Mouse (Mus musculus): ENCODE measurements around the gene Shank2.
A peak's percentile ranks its signal among the peaks of the same experiment; 100 is the strongest.

The Shank2 gene

DNA sequence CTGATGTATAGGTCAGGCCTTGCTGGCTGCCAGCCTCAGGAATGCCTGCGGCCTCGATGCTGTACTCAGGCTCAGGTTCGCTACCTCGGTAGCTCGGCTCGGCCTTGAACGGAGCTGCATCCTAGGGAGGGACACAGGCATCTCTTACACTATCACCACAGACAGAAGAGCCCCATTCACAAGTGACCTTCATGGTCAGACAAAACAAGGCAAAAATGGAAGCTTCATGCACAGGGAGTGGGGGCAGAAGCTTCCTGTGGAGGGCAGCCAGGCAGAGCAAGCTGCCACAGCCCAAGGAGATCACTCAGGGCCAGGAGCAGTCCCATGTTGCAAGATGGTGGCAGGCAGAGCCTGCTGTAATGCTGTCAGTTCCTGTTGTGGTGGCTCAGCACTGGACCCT lies 437.1 kb downstream of the Shank2 start:
- no peak for DNase-seq

- no peak for DNase-seq
These were observed 439.7 kb downstream of the Shank2 start for GRCm38 (mm10) chr7:144441466-144441865.

DNA sequence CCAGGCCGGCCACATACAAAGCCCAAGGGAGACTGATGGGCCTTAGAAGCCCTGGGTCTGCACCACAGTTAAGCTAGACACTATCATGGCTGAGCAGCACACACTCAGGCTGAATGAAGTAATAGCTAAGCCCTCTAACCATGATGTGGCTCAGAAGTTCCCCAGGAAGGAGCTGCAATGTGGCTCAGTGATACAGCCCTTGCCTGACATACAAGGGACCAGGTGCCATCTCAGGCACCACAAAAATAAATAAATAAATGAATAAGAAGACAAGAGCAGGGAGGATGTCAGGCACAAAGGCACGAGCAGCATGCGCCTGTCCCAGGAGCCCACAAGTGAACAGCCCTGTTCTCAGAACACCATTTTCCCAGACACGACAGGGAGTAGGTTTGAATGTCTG lies 440.2 kb downstream of the Shank2 start:
- no peak for DNase-seq

DNA sequence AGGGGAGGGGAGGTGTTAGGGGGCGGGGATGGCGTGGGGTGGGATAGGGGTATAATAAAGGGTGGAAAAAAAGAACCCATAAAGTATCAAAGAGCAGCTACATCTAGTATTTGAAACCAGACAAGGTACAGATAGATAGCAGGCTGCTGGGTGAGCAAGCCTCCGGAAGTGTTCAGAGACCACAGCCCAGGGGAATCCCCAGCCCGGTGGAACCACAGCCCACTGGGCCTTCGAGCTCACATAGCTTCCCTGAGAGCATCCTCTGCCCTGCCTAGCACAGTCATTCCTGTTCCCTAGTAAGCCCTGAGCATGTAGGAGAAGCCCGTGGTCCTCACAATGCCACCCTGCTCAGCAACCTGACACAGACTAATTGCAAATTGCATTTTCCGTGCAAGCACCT lies 443.1 kb downstream of the Shank2 start:
- DNase-seq: no peak

DNA sequence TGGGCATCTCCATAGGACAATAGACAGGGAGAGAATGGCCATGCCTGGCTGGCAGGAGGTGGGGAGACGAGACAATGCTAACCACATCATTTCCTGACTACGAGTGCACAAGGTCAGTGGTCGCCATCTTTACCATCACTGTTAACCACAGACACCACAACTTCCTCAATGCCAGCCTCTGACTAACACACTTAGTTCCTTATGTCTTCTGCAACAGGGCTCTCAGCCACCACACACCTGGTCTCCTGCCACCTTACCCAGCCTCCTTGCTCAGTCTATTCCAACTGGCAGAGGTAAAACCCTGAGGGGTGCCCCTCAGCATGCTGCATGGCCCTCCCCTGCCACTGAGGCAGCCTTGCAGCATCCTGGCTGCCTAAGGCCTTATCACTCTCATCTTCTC lies 445.4 kb downstream of the Shank2 start:
- no peak for DNase-seq

DNA sequence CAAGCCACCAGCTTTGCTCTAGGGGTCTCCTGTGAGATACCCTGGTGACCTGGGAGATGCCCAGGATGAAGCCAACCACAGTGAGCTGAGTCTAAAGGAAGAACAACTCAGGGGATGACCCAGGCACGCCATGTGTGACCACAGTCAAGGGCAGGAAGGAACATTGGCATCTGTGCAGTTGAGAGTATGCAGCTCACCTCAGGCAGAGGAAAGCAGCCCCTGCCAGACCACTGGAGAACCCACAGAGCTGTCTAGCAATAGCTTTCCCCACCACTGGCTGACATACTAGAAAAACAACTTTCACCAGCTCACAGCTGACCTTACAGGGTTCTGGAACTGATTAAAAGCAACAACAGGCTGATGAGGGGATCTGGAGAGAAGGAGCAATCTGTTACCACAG lies 446.5 kb downstream of the Shank2 start:
- no peak for DNase-seq

- DNase-seq: peak; percentile 40
These were observed 448.2 kb downstream of the Shank2 start for GRCm38 (mm10) chr7:144449637-144450570.

DNA sequence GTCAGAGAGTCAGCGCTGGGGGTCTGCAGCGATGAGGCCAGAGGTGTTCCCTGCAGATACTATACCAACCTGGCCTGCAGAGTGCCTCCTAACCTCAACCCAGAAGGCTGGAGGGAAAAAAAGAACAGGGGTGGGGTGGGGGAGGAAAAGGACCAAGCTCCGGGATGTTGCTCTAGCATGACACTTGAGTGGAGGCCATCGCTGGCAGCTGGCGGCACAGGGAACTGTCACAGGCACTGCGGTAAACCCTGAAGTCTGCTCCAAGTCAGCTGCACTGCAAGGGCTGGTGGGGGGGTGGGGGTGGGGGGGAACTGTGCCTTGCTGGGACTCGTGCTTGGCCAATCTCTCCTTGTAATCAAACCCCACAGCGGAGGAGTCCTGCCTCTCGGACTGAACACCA lies 448.9 kb downstream of the Shank2 start:
- DNase-seq: no peak

GRCm38 (mm10) chr7:144458881-144459280 lies 457.2 kb downstream of the Shank2 start:
- DNase-seq: no peak

DNA sequence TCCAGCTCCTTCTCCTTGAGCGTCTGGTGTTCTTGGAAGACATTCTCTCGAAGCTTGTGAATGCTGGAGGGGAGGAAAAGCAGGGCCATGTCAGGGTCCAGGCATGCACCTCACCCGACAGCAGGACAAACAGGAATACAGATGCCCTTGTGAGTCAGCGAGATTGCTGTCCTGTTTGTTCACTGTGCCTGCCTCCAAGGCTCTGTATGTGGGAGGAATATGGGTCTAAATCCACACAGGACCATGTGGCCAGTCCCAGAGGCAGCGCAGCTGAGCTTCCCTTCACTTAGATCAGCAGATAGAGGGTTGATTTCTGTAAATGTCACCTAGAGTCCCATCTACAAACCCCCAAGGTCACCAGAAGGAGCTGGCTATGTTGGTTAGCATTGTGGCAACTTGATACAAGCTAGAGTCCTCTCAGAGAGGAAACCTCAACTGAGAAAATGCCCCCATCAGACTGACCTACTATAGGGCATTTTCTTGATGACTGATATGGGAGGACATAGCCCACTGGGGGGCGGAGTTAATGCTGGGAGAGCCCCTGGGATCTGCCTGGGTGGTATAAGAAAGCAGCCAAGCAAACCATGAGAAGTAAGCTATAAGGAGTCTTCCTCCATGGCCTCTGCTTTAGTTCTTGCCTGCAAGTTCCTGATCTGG lies 459.6 kb downstream of the Shank2 start:
- no peak for DNase-seq

DNA sequence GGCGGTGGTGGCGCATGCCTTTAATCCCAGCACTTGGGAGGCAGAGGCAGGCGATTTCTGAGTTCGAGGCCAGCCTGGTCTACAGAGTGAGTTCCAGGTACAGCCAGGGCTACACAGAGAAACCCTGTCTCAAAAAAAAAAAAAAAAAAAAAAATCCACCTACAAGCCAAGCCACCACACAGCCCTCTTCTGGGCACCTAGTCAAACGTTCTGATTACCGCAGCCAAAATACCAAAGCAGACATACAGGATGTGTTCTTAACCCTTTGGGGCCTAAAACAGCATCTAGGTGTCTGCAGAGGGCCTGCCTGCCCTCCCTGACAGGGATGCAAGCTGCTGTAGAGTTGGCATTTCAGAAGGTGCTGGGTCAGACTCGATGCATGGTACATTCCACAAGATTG lies 460.8 kb downstream of the Shank2 start:
- no peak for DNase-seq

- DNase-seq: no peak
These were observed 467.0 kb downstream of the Shank2 start for GRCm38 (mm10) chr7:144468741-144469140.

- DNase-seq: peak; percentile 15
These were observed 467.5 kb downstream of the Shank2 start for GRCm38 (mm10) chr7:144469181-144469641.

DNA sequence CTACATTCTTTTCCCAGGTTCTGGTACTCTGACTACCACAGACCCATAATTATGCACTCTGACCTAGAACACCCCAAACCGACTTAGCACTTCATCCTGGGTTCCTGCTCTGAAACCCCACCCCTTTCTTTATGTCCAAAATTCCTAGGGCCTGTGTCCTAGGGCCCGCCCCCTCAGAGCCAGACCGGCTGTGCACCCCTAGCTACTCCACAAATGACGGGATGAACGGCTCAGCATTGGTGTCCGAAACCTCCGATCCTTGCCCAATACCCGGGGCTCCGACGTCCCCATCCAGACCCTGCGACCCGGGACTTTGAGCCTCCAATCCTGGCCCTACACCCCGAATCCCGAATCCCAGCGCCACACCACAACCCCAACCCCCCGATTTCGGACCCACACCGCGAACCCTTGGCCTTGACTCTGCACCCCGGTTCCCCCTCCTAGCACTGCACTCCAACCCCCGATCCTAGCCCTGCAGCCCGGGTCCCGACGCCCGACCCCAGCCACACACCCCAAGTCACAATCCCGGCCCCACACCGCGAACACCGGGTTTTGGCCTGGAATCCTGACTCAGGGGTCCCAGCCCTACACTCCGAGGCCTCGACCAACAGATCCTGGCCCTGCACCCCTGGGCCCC lies 468.3 kb downstream of the Shank2 start:
- DNase-seq: peak; percentile 23

- DNase-seq: peak; percentile 94
These were observed 468.9 kb downstream of the Shank2 start, which contains the start of gene Cttn for GRCm38 (mm10) chr7:144470545-144471059. Cttn (minus strand) TSS chr7:144471009.

- DNase-seq: no peak
These were observed 469.4 kb downstream of the Shank2 start for GRCm38 (mm10) chr7:144471103-144471502.

- no peak for DNase-seq
These were observed 471.8 kb downstream of the Shank2 start for GRCm38 (mm10) chr7:144473486-144473885.

Measured in retina, postnatal 1 day (tissue).